Mouse (Mus musculus): ENCODE measurements around the gene Emx1.

- TF ChIP-seq CTCF (IDR thresholded peaks at IDR 0.05), result no peak
- no peak for TF ChIP-seq EP300 (IDR thresholded peaks at IDR 0.05)
Observed at GRCm38 (mm10) chr6:85252251-85253058, 65.2 kb downstream of the Emx1 start.

Measured in lung, postnatal 0 days (tissue).